Mouse (Mus musculus) macrophage (primary cell): Measurements from ENCODE around the gene Slc25a22. TPM values are rescaled to one million over a fixed set of nuclear protein-coding genes. Genes with fewer than 3 reads are reported as not detected.

Experiments used
- H3K27ac ChIP-seq: fragments of 350-480 bp; formaldehyde crosslinking; 2 replicates; pipeline ENCODE4 v1.9.0; 2021
- H3K36me3 ChIP-seq: fragments of 350-480 bp; formaldehyde crosslinking; 2 replicates; pipeline ENCODE4 v1.9.0; 2021; ENCODE audit errors: inconsistent target
- H3K4me3 ChIP-seq: fragments of 350-480 bp; formaldehyde crosslinking; 2 replicates; pipeline ENCODE4 v1.9.0; 2021; ENCODE audit errors: inconsistent target
- H3K79me2 ChIP-seq: fragments of 350-480 bp; formaldehyde crosslinking; 2 replicates; pipeline ENCODE4 v1.9.0; 2021; ENCODE audit errors: inconsistent target
- WGBS: methylation state at CpG from one replicate; pipeline ENCODE4 v1.1.7; 2026; ENCODE audit warnings: inconsistent platforms; ENCODE audit not compliant: missing documents; 5-methylcytosine and 5-hydroxymethylcytosine counted together
- polyA plus RNA-seq: library from polyadenylated mRNA; stranded (reverse); fragments of 250-400 nt; gene quantifications from 3 replicates; pipeline ENCODE4 v1.2.4, GENCODE M21; 2018; ENCODE audit warnings: inconsistent platforms

Slc25a22 gene
- polyA plus RNA-seq, 1 experiment from 2014 or later = 12.7 TPM

DNA sequence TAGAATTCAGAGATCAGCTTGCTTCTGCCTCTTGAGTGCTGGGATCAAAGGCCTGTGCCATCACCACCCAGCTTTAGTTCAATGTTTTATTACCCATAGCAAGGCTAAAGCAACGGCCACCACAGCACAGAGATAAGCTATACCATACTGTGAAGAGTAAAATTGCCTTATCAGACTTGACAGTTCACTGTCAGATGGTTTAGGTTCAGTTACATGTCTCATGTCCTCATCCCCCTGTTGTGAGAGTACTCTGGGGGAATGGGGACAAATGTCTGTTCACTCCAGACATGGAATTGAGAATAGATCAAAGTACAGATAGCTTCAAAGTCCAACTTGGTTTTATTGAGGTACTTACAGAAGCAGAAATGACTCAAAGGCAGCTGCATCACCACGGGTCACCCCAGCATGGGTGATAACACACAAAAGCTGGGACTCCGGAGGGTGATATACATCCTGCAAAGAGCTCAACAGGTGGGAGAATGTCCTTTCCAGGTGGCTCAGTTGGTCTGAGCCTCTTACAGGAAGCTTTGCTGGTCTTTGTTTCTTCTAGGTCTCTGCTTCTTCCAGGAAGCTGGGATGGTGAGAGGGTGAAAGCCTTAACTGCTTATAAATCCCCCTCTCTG, 49.1 kb downstream of the Slc25a22 start:
- Histone ChIP-seq H3K4me3 (no peak overlapping the region), H3K36me3 (no peaks in the 10 kb centered on the region), H3K27ac (no peak overlapping the region), H3K79me2 (peaks cover 15% of the 10 kb centered on the region)
- WGBS = 88% methylated on average over 3 of the region's 3 CpGs

DNA sequence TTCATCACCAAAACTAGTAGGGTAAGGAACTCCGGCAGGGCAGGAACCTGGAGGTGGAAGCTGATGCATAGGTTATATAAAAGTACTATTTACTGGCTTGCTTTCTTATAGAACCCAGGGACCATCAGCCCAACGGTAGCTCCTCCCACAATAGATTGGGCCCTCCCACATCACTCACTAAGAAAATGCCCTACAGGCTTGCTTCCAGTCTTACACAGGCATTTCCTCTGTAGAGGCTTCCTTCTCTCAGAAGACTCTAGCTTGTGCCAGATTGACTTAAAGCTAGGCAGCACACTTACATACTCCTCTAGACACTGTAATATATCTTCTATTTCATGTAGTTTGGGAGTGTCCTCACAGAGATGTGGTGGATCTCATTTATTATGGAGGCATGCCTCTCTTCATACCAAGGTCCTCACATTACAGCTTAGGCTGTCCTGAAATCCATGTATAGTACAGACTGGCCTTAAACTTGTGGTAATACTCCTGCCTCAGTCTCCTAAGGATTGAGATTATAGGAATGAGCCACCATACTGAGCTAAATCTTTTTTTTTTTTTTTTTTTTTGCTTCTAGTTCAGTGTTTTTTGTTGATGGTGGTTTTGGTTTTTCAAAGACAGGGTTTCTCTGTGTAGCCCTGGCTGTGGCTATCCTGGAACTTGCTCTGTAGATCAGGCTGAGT, 49.7 kb downstream of the Slc25a22 start:
- no peaks in the 10 kb centered on the region for H3K36me3 ChIP-seq
- WGBS = 42% methylated on average over 2 of the region's 2 CpGs
- peaks cover 9% of the 10 kb centered on the region for H3K79me2 ChIP-seq
- no peak overlapping the region for H3K27ac ChIP-seq
- no peak overlapping the region for H3K4me3 ChIP-seq

DNA sequence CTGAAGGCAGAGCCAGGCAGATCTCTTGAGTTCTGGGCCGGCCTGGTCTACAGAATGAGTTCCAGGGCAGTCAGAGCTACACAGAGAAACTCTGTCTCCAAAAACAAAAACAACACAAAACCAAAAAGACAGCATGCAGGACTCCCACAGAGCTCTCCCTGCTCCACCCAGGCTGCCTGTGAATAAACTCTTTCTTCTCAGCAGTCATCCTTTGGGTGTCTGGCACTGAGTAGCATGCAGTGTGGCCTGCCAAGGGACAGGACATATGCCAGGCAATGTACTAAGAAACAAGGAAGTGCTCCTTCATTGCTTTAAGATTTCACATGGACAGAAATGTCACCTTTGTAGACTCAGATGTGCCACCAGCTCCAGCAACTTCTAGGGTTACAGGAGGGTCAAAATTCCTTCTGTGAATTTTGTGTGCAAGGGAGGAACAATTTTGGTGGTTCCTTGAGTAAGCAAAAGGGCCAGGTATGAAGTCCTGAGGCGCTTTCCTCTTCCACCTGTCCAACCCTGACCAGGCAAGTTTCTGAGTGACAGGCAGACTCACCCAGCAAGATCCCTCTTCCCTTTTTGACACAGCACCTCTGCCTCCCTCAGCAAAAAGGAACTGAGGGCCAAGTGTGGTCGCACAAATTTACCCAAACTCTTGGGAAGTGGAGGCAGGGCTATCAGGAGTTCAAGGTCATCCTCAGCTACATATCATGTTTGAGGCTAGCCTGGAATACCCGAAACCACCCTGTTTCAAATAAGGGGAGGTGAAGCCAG, 56.4 kb downstream of the Slc25a22 start:
- WGBS = 66% methylated on average over 4 of the region's 4 CpGs
- H3K36me3 ChIP-seq = no peaks in the 10 kb centered on the region
- H3K79me2 ChIP-seq = no peaks in the 10 kb centered on the region
- H3K27ac ChIP-seq = no peak overlapping the region
- no peak overlapping the region for H3K4me3 ChIP-seq

Other genes with a start within 250 kb of the Slc25a22 start
- gene Hras, start 243.9 kb downstream of the Slc25a22 start, polyA plus RNA-seq = 31.1 to 73.7 TPM (median 35.0 TPM) in 3 replicates
- 1.2 to 3.9 TPM (median 2.3 TPM) in 3 replicates for gene Lrrc56, start 243.7 kb downstream of the Slc25a22 start, polyA plus RNA-seq
- gene Lmntd2, start 223.8 kb downstream of the Slc25a22 start, polyA plus RNA-seq = not detected in 3 replicates
- 0.60 to 3.0 TPM (median 2.4 TPM) in 3 replicates for gene Rassf7, start 222.0 kb downstream of the Slc25a22 start, polyA plus RNA-seq
- 36.7 to 44.4 TPM (median 42.6 TPM) in 3 replicates for gene Phrf1, start 209.1 kb downstream of the Slc25a22 start, polyA plus RNA-seq
- gene Irf7, start 171.4 kb downstream of the Slc25a22 start, polyA plus RNA-seq = 119 to 344 TPM (median 190 TPM) in 3 replicates
- gene Cdhr5, start 161.1 kb downstream of the Slc25a22 start, polyA plus RNA-seq = not detected in 3 replicates
- not detected in 3 replicates for gene Sct, start 158.8 kb downstream of the Slc25a22 start, polyA plus RNA-seq
- 0.09 TPM in 1 of 3 replicates, not detected in the others for gene Drd4, start 145.9 kb downstream of the Slc25a22 start, polyA plus RNA-seq
- gene Deaf1, start 110.2 kb downstream of the Slc25a22 start, polyA plus RNA-seq = 14.6 to 16.7 TPM (median 16.5 TPM) in 3 replicates
- 10.2 to 25.3 TPM (median 18.7 TPM) in 3 replicates for gene Tmem80, start 110.2 kb downstream of the Slc25a22 start, polyA plus RNA-seq
- not detected in 3 replicates for gene Eps8l2, start 99.0 kb downstream of the Slc25a22 start, polyA plus RNA-seq
- 238 to 467 TPM (median 415 TPM) in 3 replicates for gene Taldo1, start 45.7 kb downstream of the Slc25a22 start, polyA plus RNA-seq
- 8.0 to 25.6 TPM (median 17.6 TPM) in 3 replicates for gene Gatd1, start 23.8 kb downstream of the Slc25a22 start, polyA plus RNA-seq
- gene Cend1, start 8.4 kb downstream of the Slc25a22 start, polyA plus RNA-seq = not detected in 3 replicates
- 1.5 to 4.4 TPM (median 1.7 TPM) in 3 replicates for gene Pidd1, start 6.1 kb upstream of the Slc25a22 start, polyA plus RNA-seq
- gene Rplp2, start 9.5 kb upstream of the Slc25a22 start, polyA plus RNA-seq = 766 to 855 TPM (median 779 TPM) in 3 replicates
- gene Pnpla2, start 17.3 kb upstream of the Slc25a22 start, polyA plus RNA-seq = 36.1 to 135 TPM (median 74.0 TPM) in 3 replicates
- gene Cracr2b, start 23.2 kb upstream of the Slc25a22 start, polyA plus RNA-seq = 15.7 to 22.0 TPM (median 19.0 TPM) in 3 replicates
- 58.4 to 83.6 TPM (median 60.3 TPM) in 3 replicates for gene Cd151, start 29.5 kb upstream of the Slc25a22 start, polyA plus RNA-seq
- gene Polr2l, start 37.2 kb upstream of the Slc25a22 start, polyA plus RNA-seq = 8.3 to 22.8 TPM (median 12.8 TPM) in 3 replicates
- gene Tspan4, start 37.3 kb upstream of the Slc25a22 start, polyA plus RNA-seq = 48.8 to 142 TPM (median 129 TPM) in 3 replicates
- gene Chid1, start 102.0 kb upstream of the Slc25a22 start, polyA plus RNA-seq = 23.1 to 31.1 TPM (median 25.0 TPM) in 3 replicates
- gene Ap2a2, start 124.3 kb upstream of the Slc25a22 start, polyA plus RNA-seq = 86.4 to 118 TPM (median 89.9 TPM) in 3 replicates
- 0.04 to 0.07 TPM in 2 of 3 replicates, not detected in the other for gene Muc6, start 217.4 kb upstream of the Slc25a22 start, polyA plus RNA-seq